ENCODE assay signal across 25 mouse cellular contexts in the genomic region with DNA sequence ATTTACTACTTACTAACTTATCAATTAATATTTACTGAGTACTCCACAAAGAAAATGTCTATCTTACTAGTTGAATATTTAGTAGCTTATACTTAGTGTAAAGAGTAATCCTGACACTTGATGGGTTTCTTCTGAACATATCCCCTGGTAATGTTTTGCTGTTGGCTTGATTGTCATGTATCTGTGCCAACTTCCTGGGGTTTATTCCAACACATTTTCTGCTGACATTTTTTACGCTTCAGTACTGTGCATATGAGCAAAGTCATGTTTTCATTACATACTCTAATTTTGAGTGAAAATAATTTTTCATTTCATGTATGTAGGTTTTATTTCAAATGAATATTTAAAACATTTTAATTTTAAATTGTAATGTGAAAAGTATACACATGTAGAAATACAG. TPM values are rescaled to one million over a fixed set of nuclear protein-coding genes. Genes with fewer than 3 reads are reported as not detected.
DNase-seq lines count a peak whose midpoint lies in the region; ATAC-seq and TF ChIP-seq lines count a peak whose summit lies in the region.
"Had no signal": no experiment of that assay in that cellular context is flagged by ENCODE, and none has a peak within 500 bp of the region (broad histone marks: within the 10 kb centered on the region; RNA-seq: fewer than 3 reads in every experiment).

No protein-coding gene starts in this region.

- H3K27ac ChIP-seq in forebrain, embryonic 15.5 days (replicated peaks): no peak overlapping the region
- no peak overlapping the region for H3K27ac ChIP-seq in forebrain, embryonic 12.5 days
- no peak overlapping the region for H3K27ac ChIP-seq in hindbrain, postnatal 0 days
- no peak overlapping the region for H3K27ac ChIP-seq in hindbrain, embryonic 13.5 days
- no peak overlapping the region for H3K27ac ChIP-seq in lung, embryonic 14.5 days (ENCODE audit: low read depth)
- H3K27ac ChIP-seq in liver, postnatal 0 days (ENCODE audit: low read depth): 0 out of 2 replicates have a peak overlapping the region, but pooled peaks have one; percentile 16
- H3K27ac ChIP-seq: embryonic facial prominence, embryonic 12.5 days; heart, adult 2 months; hindbrain, embryonic 10.5 days; hindbrain, embryonic 15.5 days had no signal

- no peaks in the 10 kb centered on the region for H3K36me3 ChIP-seq in forebrain, embryonic 15.5 days
- no peaks in the 10 kb centered on the region for H3K36me3 ChIP-seq in forebrain, embryonic 12.5 days (replicated peaks)
- H3K36me3 ChIP-seq in hindbrain, postnatal 0 days (ENCODE audit: insufficient read depth, low read length): no peaks in the 10 kb centered on the region
- no peaks in the 10 kb centered on the region for H3K36me3 ChIP-seq in hindbrain, embryonic 13.5 days
- H3K36me3 ChIP-seq in lung, embryonic 14.5 days (ENCODE audit: insufficient read depth): no peaks in the 10 kb centered on the region
- no peaks in the 10 kb centered on the region for H3K36me3 ChIP-seq in liver, postnatal 0 days (replicated peaks; ENCODE audit: insufficient read depth, low read length)
- H3K36me3 ChIP-seq: embryonic facial prominence, embryonic 12.5 days; heart, embryonic 12.5 days; hindbrain, embryonic 10.5 days; hindbrain, embryonic 15.5 days had no signal

- DNase-seq in hindbrain, postnatal 0 days (ENCODE audit: low spot score): peak; percentile 45
- DNase-seq in lung, embryonic 14.5 days: peak; percentile 30
- DNase-seq in lung, postnatal 36 days: no peak
- no peak for DNase-seq in liver, postnatal 0 days
- DNase-seq: adrenal gland, postnatal 10 days; cerebellum, adult 11-12 months; gastrocnemius, postnatal 10 days; heart, adult 2 months had no signal

- H3K9ac ChIP-seq in forebrain, embryonic 15.5 days (replicated peaks): no peak overlapping the region
- no peak overlapping the region for H3K9ac ChIP-seq in forebrain, embryonic 12.5 days
- no peak overlapping the region for H3K9ac ChIP-seq in hindbrain, postnatal 0 days (replicated peaks; ENCODE audit: low read length)
- H3K9ac ChIP-seq in hindbrain, embryonic 13.5 days: no peak overlapping the region
- H3K9ac ChIP-seq in lung, embryonic 14.5 days: no peak overlapping the region
- no peak overlapping the region for H3K9ac ChIP-seq in liver, postnatal 0 days (replicated peaks)
- H3K9ac ChIP-seq: embryonic facial prominence, embryonic 12.5 days; heart, embryonic 12.5 days; hindbrain, embryonic 15.5 days had no signal

- TF ChIP-seq CTCF in hindbrain, postnatal 0 days (IDR thresholded peaks at IDR 0.05; ENCODE audit: low read depth): no peak
- no peak for TF ChIP-seq CTCF in lung, embryonic 14.5 days (IDR thresholded peaks at IDR 0.05; ENCODE audit: low read depth)
- no peak for TF ChIP-seq CTCF in liver, postnatal 0 days (IDR thresholded peaks at IDR 0.05; ENCODE audit: low read depth)

- H3K9me3 ChIP-seq in forebrain, embryonic 15.5 days: no peaks in the 10 kb centered on the region
- no peaks in the 10 kb centered on the region for H3K9me3 ChIP-seq in forebrain, embryonic 12.5 days
- H3K9me3 ChIP-seq in hindbrain, postnatal 0 days (ENCODE audit: low read length): no peaks in the 10 kb centered on the region
- H3K9me3 ChIP-seq in hindbrain, embryonic 13.5 days: no peaks in the 10 kb centered on the region
- H3K9me3 ChIP-seq in lung, embryonic 14.5 days (ENCODE audit: low read depth, low read length): no peaks in the 10 kb centered on the region
- H3K9me3 ChIP-seq in liver, postnatal 0 days (ENCODE audit: low read length): no peaks in the 10 kb centered on the region
- H3K9me3 ChIP-seq: embryonic facial prominence, embryonic 12.5 days; heart, embryonic 12.5 days; hindbrain, embryonic 10.5 days; hindbrain, embryonic 15.5 days had no signal

- no peaks in the 10 kb centered on the region for H3K27me3 ChIP-seq in forebrain, embryonic 15.5 days
- H3K27me3 ChIP-seq in forebrain, embryonic 12.5 days: no peaks in the 10 kb centered on the region
- no peaks in the 10 kb centered on the region for H3K27me3 ChIP-seq in hindbrain, postnatal 0 days (ENCODE audit: insufficient read depth, low read length)
- H3K27me3 ChIP-seq in hindbrain, embryonic 13.5 days: no peaks in the 10 kb centered on the region
- H3K27me3 ChIP-seq in lung, embryonic 14.5 days (ENCODE audit: insufficient read depth, low read length): no peaks in the 10 kb centered on the region
- H3K27me3 ChIP-seq in liver, postnatal 0 days (ENCODE audit: insufficient read depth, low read length): no peaks in the 10 kb centered on the region
- H3K27me3 ChIP-seq: embryonic facial prominence, embryonic 12.5 days; heart, embryonic 12.5 days; hindbrain, embryonic 15.5 days had no signal

- no peak overlapping the region for H3K4me3 ChIP-seq in forebrain, embryonic 15.5 days
- H3K4me3 ChIP-seq in forebrain, embryonic 12.5 days (replicated peaks): no peak overlapping the region
- H3K4me3 ChIP-seq in hindbrain, postnatal 0 days (ENCODE audit: low read length): no peak overlapping the region
- no peak overlapping the region for H3K4me3 ChIP-seq in hindbrain, embryonic 13.5 days
- no peak overlapping the region for H3K4me3 ChIP-seq in lung, embryonic 14.5 days (ENCODE audit: low read depth, low read length)
- no peak overlapping the region for H3K4me3 ChIP-seq in liver, postnatal 0 days (ENCODE audit: low read depth, low read length)
- H3K4me3 ChIP-seq: embryonic facial prominence, embryonic 12.5 days; heart, adult 2 months; heart, embryonic 12.5 days; hindbrain, embryonic 10.5 days; hindbrain, embryonic 15.5 days had no signal

- 0 out of 2 replicates have a peak, but pooled peaks have one; percentile 60 for ATAC-seq in forebrain, embryonic 15.5 days (replicated peaks)
- ATAC-seq in forebrain, embryonic 12.5 days (ENCODE audit: low FRiP score): no peak
- ATAC-seq in hindbrain, postnatal 0 days: no peak
- no peak for ATAC-seq in hindbrain, embryonic 13.5 days (ENCODE audit: low FRiP score)
- ATAC-seq in lung, embryonic 14.5 days (ENCODE audit: insufficient read depth): no peak
- ATAC-seq in liver, postnatal 0 days: no peak
- ATAC-seq in erythroid progenitor cell, adult 5-6 weeks (replicated peaks; ENCODE audit: low FRiP score, poor library complexity, severe bottlenecking): no peak
- ATAC-seq: inflammation-experienced regulatory T-cells, adult 6 months; intestine, postnatal 0 days had no signal

- no peak for TF ChIP-seq EP300 in liver, postnatal 0 days (IDR thresholded peaks at IDR 0.05; ENCODE audit: low read depth)

- whole genome bisulfite sequencing in forebrain, embryonic 15.5 days: 55% methylated on average over 1 of the region's 1 CpGs
- WGBS in forebrain, embryonic 12.5 days: 88% methylated on average over 1 of the region's 1 CpGs
- 54% methylated on average over 1 of the region's 1 CpGs for WGBS in hindbrain, postnatal 0 days
- WGBS in hindbrain, embryonic 13.5 days: 86% methylated on average over 1 of the region's 1 CpGs
- 77% methylated on average over 1 of the region's 1 CpGs for WGBS in lung, embryonic 14.5 days
- 79% methylated on average over 1 of the region's 1 CpGs for WGBS in liver, postnatal 0 days (ENCODE audit: insufficient replicate concordance)

- H3K4me1 ChIP-seq in forebrain, embryonic 15.5 days: 0 out of 2 replicates have a peak, but pooled peaks cover 4% of the 10 kb centered on the region
- H3K4me1 ChIP-seq in forebrain, embryonic 12.5 days: no peaks in the 10 kb centered on the region
- H3K4me1 ChIP-seq in hindbrain, postnatal 0 days (ENCODE audit: insufficient read depth, low read length): no peaks in the 10 kb centered on the region
- no peaks in the 10 kb centered on the region for H3K4me1 ChIP-seq in hindbrain, embryonic 13.5 days (replicated peaks)
- H3K4me1 ChIP-seq in lung, embryonic 14.5 days (ENCODE audit: insufficient read depth): no peaks in the 10 kb centered on the region; the same call in 1 of the 2 replicates
- peaks cover 8% of the 10 kb centered on the region for H3K4me1 ChIP-seq in liver, postnatal 0 days (ENCODE audit: insufficient read depth)
- H3K4me1 ChIP-seq: embryonic facial prominence, embryonic 12.5 days; heart, embryonic 12.5 days; hindbrain, embryonic 10.5 days; hindbrain, embryonic 15.5 days had no signal

- H3K4me2 ChIP-seq in forebrain, embryonic 15.5 days (replicated peaks): no peak overlapping the region
- H3K4me2 ChIP-seq in forebrain, embryonic 12.5 days: no peak overlapping the region
- no peak overlapping the region for H3K4me2 ChIP-seq in hindbrain, postnatal 0 days (ENCODE audit: low read depth, low read length)
- H3K4me2 ChIP-seq in hindbrain, embryonic 13.5 days: no peak overlapping the region
- no peak overlapping the region for H3K4me2 ChIP-seq in lung, embryonic 14.5 days
- no peak overlapping the region for H3K4me2 ChIP-seq in liver, postnatal 0 days (ENCODE audit: low read depth, low read length)
- H3K4me2 ChIP-seq: embryonic facial prominence, embryonic 12.5 days; heart, embryonic 12.5 days; hindbrain, embryonic 15.5 days had no signal

RNA-seq across cellular contexts. Expression of a gene that starts 12.3 kb away (rescaled TPM):
- not detected in 2 replicates for polyA plus RNA-seq in forebrain, embryonic 15.5 days (2015; fragmentation: Nextera tagmentation; extraction: Ambion mirVana)
- polyA plus RNA-seq in forebrain, embryonic 12.5 days (2016; fragmentation: Nextera tagmentation; extraction: Ambion mirVana): not detected in 2 replicates
- total RNA-seq in hindbrain, postnatal 0 days (2014; rRNA removed): not detected in 2 replicates
- polyA plus RNA-seq in hindbrain, postnatal 0 days (2015; fragmentation: Nextera tagmentation; extraction: Ambion mirVana): not detected in 2 replicates
- polyA plus RNA-seq in hindbrain, embryonic 13.5 days (2015; fragmentation: Nextera tagmentation; extraction: Ambion mirVana): not detected in 2 replicates
- polyA plus RNA-seq in lung, embryonic 14.5 days (2014; fragmentation: Nextera tagmentation; extraction: Ambion mirVana): not detected in 2 replicates
- polyA plus RNA-seq in liver, postnatal 0 days (2015; fragmentation: Nextera tagmentation; extraction: Ambion mirVana): not detected in 2 replicates
- not detected in 2 replicates for total RNA-seq in erythroid progenitor cell, adult 5-6 weeks (2015; ENCODE audit: low replicate concordance)
- total RNA-seq in erythroid progenitor cell, adult 5-6 weeks (2017; ENCODE audit: low replicate concordance): not detected in 2 replicates
- total RNA-seq: adrenal gland, postnatal 10 days; adrenal gland, postnatal 4 days; ES-E14; gastrocnemius, postnatal 10 days; gastrocnemius, postnatal 4 days; heart, adult 2 months; heart, postnatal 25 days had no signal
- polyA plus RNA-seq: cortical plate, adult 2 months; embryonic facial prominence, embryonic 12.5 days; frontal cortex, adult 2 months; heart, adult 2 months; heart, embryonic 12.5 days; heart, embryonic 16.5 days; hindbrain, embryonic 10.5 days; hindbrain, embryonic 15.5 days; inflammation-experienced regulatory T-cells, adult 6 months; intestine, postnatal 0 days had no signal

RNA-seq across cellular contexts. Expression of a gene that starts 23.1 kb away (rescaled TPM):
- polyA plus RNA-seq in forebrain, embryonic 15.5 days (2015; fragmentation: Nextera tagmentation; extraction: Ambion mirVana): not detected in 2 replicates
- not detected in 2 replicates for polyA plus RNA-seq in forebrain, embryonic 12.5 days (2016; fragmentation: Nextera tagmentation; extraction: Ambion mirVana)
- not detected in 2 replicates for total RNA-seq in hindbrain, postnatal 0 days (2014; rRNA removed)
- polyA plus RNA-seq in hindbrain, postnatal 0 days (2015; fragmentation: Nextera tagmentation; extraction: Ambion mirVana): not detected in 2 replicates
- polyA plus RNA-seq in hindbrain, embryonic 13.5 days (2015; fragmentation: Nextera tagmentation; extraction: Ambion mirVana): not detected in 2 replicates
- polyA plus RNA-seq in lung, embryonic 14.5 days (2014; fragmentation: Nextera tagmentation; extraction: Ambion mirVana): not detected in 2 replicates
- polyA plus RNA-seq in liver, postnatal 0 days (2015; fragmentation: Nextera tagmentation; extraction: Ambion mirVana): not detected in 2 replicates
- total RNA-seq in erythroid progenitor cell, adult 5-6 weeks (2015; ENCODE audit: low replicate concordance): not detected in 2 replicates
- total RNA-seq in erythroid progenitor cell, adult 5-6 weeks (2017; ENCODE audit: low replicate concordance): not detected in 2 replicates
- total RNA-seq: adrenal gland, postnatal 10 days; adrenal gland, postnatal 4 days; ES-E14; gastrocnemius, postnatal 10 days; gastrocnemius, postnatal 4 days; heart, adult 2 months; heart, postnatal 25 days had no signal
- polyA plus RNA-seq: cortical plate, adult 2 months; embryonic facial prominence, embryonic 12.5 days; frontal cortex, adult 2 months; heart, adult 2 months; heart, embryonic 12.5 days; heart, embryonic 16.5 days; hindbrain, embryonic 10.5 days; hindbrain, embryonic 15.5 days; inflammation-experienced regulatory T-cells, adult 6 months; intestine, postnatal 0 days had no signal

RNA-seq across cellular contexts. Expression of a gene that starts 36.7 kb away (rescaled TPM):
- not detected in 2 replicates for polyA plus RNA-seq in forebrain, embryonic 15.5 days (2015; fragmentation: Nextera tagmentation; extraction: Ambion mirVana)
- polyA plus RNA-seq in forebrain, embryonic 12.5 days (2016; fragmentation: Nextera tagmentation; extraction: Ambion mirVana): not detected in 2 replicates
- not detected in 2 replicates for total RNA-seq in hindbrain, postnatal 0 days (2014; rRNA removed)
- not detected in 2 replicates for polyA plus RNA-seq in hindbrain, postnatal 0 days (2015; fragmentation: Nextera tagmentation; extraction: Ambion mirVana)
- polyA plus RNA-seq in hindbrain, embryonic 13.5 days (2015; fragmentation: Nextera tagmentation; extraction: Ambion mirVana): not detected in 2 replicates
- not detected in 2 replicates for polyA plus RNA-seq in lung, embryonic 14.5 days (2014; fragmentation: Nextera tagmentation; extraction: Ambion mirVana)
- not detected in 2 replicates for polyA plus RNA-seq in liver, postnatal 0 days (2015; fragmentation: Nextera tagmentation; extraction: Ambion mirVana)
- not detected in 2 replicates for total RNA-seq in erythroid progenitor cell, adult 5-6 weeks (2015; ENCODE audit: low replicate concordance)
- total RNA-seq in erythroid progenitor cell, adult 5-6 weeks (2017; ENCODE audit: low replicate concordance): not detected in 2 replicates
- total RNA-seq: adrenal gland, postnatal 10 days; adrenal gland, postnatal 4 days; ES-E14; gastrocnemius, postnatal 10 days; gastrocnemius, postnatal 4 days; heart, adult 2 months; heart, postnatal 25 days had no signal
- polyA plus RNA-seq: cortical plate, adult 2 months; embryonic facial prominence, embryonic 12.5 days; frontal cortex, adult 2 months; heart, adult 2 months; heart, embryonic 12.5 days; heart, embryonic 16.5 days; hindbrain, embryonic 10.5 days; hindbrain, embryonic 15.5 days; inflammation-experienced regulatory T-cells, adult 6 months; intestine, postnatal 0 days had no signal

RNA-seq across cellular contexts. Expression of a gene that starts 57.3 kb away (rescaled TPM):
- not detected in 2 replicates for polyA plus RNA-seq in forebrain, embryonic 15.5 days (2015; fragmentation: Nextera tagmentation; extraction: Ambion mirVana)
- not detected in 2 replicates for polyA plus RNA-seq in forebrain, embryonic 12.5 days (2016; fragmentation: Nextera tagmentation; extraction: Ambion mirVana)
- total RNA-seq in hindbrain, postnatal 0 days (2014; rRNA removed): not detected in 2 replicates
- not detected in 2 replicates for polyA plus RNA-seq in hindbrain, postnatal 0 days (2015; fragmentation: Nextera tagmentation; extraction: Ambion mirVana)
- polyA plus RNA-seq in hindbrain, embryonic 13.5 days (2015; fragmentation: Nextera tagmentation; extraction: Ambion mirVana): not detected in 2 replicates
- not detected in 2 replicates for polyA plus RNA-seq in lung, embryonic 14.5 days (2014; fragmentation: Nextera tagmentation; extraction: Ambion mirVana)
- not detected in 2 replicates for polyA plus RNA-seq in liver, postnatal 0 days (2015; fragmentation: Nextera tagmentation; extraction: Ambion mirVana)
- total RNA-seq in erythroid progenitor cell, adult 5-6 weeks (2015; ENCODE audit: low replicate concordance): not detected in 2 replicates
- not detected in 2 replicates for total RNA-seq in erythroid progenitor cell, adult 5-6 weeks (2017; ENCODE audit: low replicate concordance)
- total RNA-seq: adrenal gland, postnatal 10 days; adrenal gland, postnatal 4 days; ES-E14; gastrocnemius, postnatal 10 days; gastrocnemius, postnatal 4 days; heart, adult 2 months; heart, postnatal 25 days had no signal
- polyA plus RNA-seq: cortical plate, adult 2 months; embryonic facial prominence, embryonic 12.5 days; frontal cortex, adult 2 months; heart, adult 2 months; heart, embryonic 12.5 days; heart, embryonic 16.5 days; hindbrain, embryonic 10.5 days; hindbrain, embryonic 15.5 days; inflammation-experienced regulatory T-cells, adult 6 months; intestine, postnatal 0 days had no signal

Comparison
In these comparisons a context has a peak if more than half of its experiments do, and no peak if none do; other contexts are left out.
1. DNase-seq: peak in hindbrain, postnatal 0 days (single experiment) and lung, embryonic 14.5 days (single experiment); none in lung, postnatal 36 days (single experiment) and liver, postnatal 0 days (single experiment).